Mouse (Mus musculus) ES-E14 (cell line): ENCODE measurements at regions not wholly inside any gene's neighbourhood (a gene's known extent, or its start where the extent isn't known, plus 50 kb on each side); places are given as distances from the start of the nearest gene placed in this dataset.
"Not testable (repeated sequence)": the region's sequence is repeated elsewhere in the genome, so short reads cannot be mapped to it uniquely, and the experiment has no call there.

Experiments
- DNase-seq: peaks from one replicate; pipeline ENCODE4 v3.0.0-alpha.2; 2013; ENCODE audit warnings: low read depth, low spot score
- H3K27ac ChIP-seq: 2 replicates; pipeline ENCODE4 v1.5.1; 2012; ENCODE audit warnings: low read depth, mild to moderate bottlenecking, low read length, moderate library complexity, mixed read lengths; ENCODE audit not compliant: poor library complexity, insufficient read depth, severe bottlenecking
- H3K36me3 ChIP-seq: 2 replicates; pipeline ENCODE4 v1.6.1; 2012; ENCODE audit warnings: mild to moderate bottlenecking, low read length, moderate library complexity, mixed read lengths; ENCODE audit not compliant: control insufficient read depth, poor library complexity, insufficient read depth, severe bottlenecking
- H3K4me1 ChIP-seq, 2 experiments: fragments of 150-350 bp in 1 of 2; sonication (generic) in 1 of 2; 2 replicates each; pipeline ENCODE4 v1.6.1; 2012; ENCODE audit warnings: low read length in 2 of 2, mild to moderate bottlenecking in 1 of 2, mixed read lengths in 1 of 2; ENCODE audit not compliant: control insufficient read depth in 2 of 2, insufficient read depth in 2 of 2, poor library complexity in 1 of 2
- H3K4me3 ChIP-seq, 2 experiments: fragments of 150-350 bp in 1 of 2; sonication (generic) in 1 of 2; 2 replicates each; pipeline ENCODE4 v1.5.1; 2012; ENCODE audit warnings: low read length in 2 of 2, low read depth in 1 of 2, mild to moderate bottlenecking in 1 of 2, mixed read lengths in 1 of 2; ENCODE audit not compliant: insufficient read depth in 1 of 2, poor library complexity in 1 of 2, severe bottlenecking in 1 of 2
- H3K9ac ChIP-seq: 2 replicates; pipeline ENCODE4 v1.6.1; 2012; ENCODE audit warnings: low read depth, mild to moderate bottlenecking, low read length, mixed read lengths; ENCODE audit not compliant: poor library complexity, insufficient read depth, severe bottlenecking
- H3K9me3 ChIP-seq: fragments of 150-350 bp; sonication (generic); 2 replicates; pipeline ENCODE4 v1.6.1; 2012; ENCODE audit warnings: low read depth, mild to moderate bottlenecking, low read length; ENCODE audit not compliant: control insufficient read depth, insufficient read depth
- CHD2 ChIP-seq: IDR thresholded peaks from 2 replicates; pipeline ENCODE4 v1.6.1; 2014; ENCODE audit warnings: mild to moderate bottlenecking, low read depth, low read length, inconsistent platforms
- HCFC1 ChIP-seq: IDR thresholded peaks from 2 replicates; pipeline ENCODE4 v1.6.1; 2012; ENCODE audit warnings: low read length, inconsistent platforms, borderline replicate concordance; ENCODE audit not compliant: insufficient read depth
- MAFK ChIP-seq: IDR thresholded peaks from 2 replicates; pipeline ENCODE4 v1.6.1; 2014; ENCODE audit warnings: mild to moderate bottlenecking, low read depth, low read length, inconsistent platforms; ENCODE audit not compliant: insufficient read depth
- ZC3H11A ChIP-seq: IDR thresholded peaks from 2 replicates; pipeline ENCODE4 v1.6.1; 2012; ENCODE audit warnings: low read depth, mild to moderate bottlenecking, inconsistent platforms, low read length, borderline replicate concordance
- ZNF384 ChIP-seq: IDR thresholded peaks from 2 replicates; pipeline ENCODE4 v1.6.1; 2012; ENCODE audit warnings: low read depth, low read length, inconsistent platforms
- in situ Hi-C, 2 experiments: fragments of 600-800 bp; cut with MboI; formaldehyde crosslinking; loops; one replicate each; pipeline ENCODE4 v1.15.1; 2025; ENCODE audit warnings: low sequenced_read_pairs in 2 of 2, inconsistent platforms in 1 of 2; ENCODE audit not compliant: unreplicated experiment in 2 of 2

GRCm38 (mm10) chr13:5952863-5953262 is 91.6 kb downstream of the Klf6 start:
- H3K4me1 ChIP-seq, result no peaks in the 10 kb centered on the region
- no peaks in the 10 kb centered on the region; the same call in 1 of the 2 replicates for H3K9me3 ChIP-seq
- no peaks in the 10 kb centered on the region for H3K36me3 ChIP-seq
- H3K9ac ChIP-seq, result no peak overlapping the region
- DNase-seq, result no peak
- no peak overlapping the region for H3K27ac ChIP-seq
- TF ChIP-seq MAFK, result no peak
- TF ChIP-seq HCFC1, result no peak
- TF ChIP-seq CHD2, result no peak
- no peak for TF ChIP-seq ZC3H11A
- TF ChIP-seq ZNF384, result no peak
- in situ Hi-C loops, result no loop called here
- H3K4me3 ChIP-seq, result no peak overlapping the region

GRCm38 (mm10) chr13:5955121-5955520 is 93.8 kb downstream of the Klf6 start:
- H3K36me3 ChIP-seq, DNase-seq, H3K9me3 ChIP-seq, H3K4me1 ChIP-seq, H3K4me3 ChIP-seq, in situ Hi-C loops, H3K27ac ChIP-seq, H3K9ac ChIP-seq: not testable (repeated sequence)

GRCm38 (mm10) chr13:5956145-5956544 is 94.9 kb downstream of the Klf6 start:
- in situ Hi-C loops, result no loop called here
- no peak overlapping the region for H3K9ac ChIP-seq
- H3K27ac ChIP-seq, result no peak overlapping the region
- H3K9me3 ChIP-seq, result no peaks in the 10 kb centered on the region
- H3K4me3 ChIP-seq, result no peak overlapping the region
- H3K4me1 ChIP-seq, result no peaks in the 10 kb centered on the region
- TF ChIP-seq ZC3H11A (no peak), HCFC1 (no peak), CHD2 (no peak), MAFK (no peak), ZNF384 (no peak)
- DNase-seq, result no peak
- no peaks in the 10 kb centered on the region for H3K36me3 ChIP-seq

GRCm38 (mm10) chr13:5962947-5963346 is 101.7 kb downstream of the Klf6 start:
- in situ Hi-C loops, result no loop called here

DNA sequence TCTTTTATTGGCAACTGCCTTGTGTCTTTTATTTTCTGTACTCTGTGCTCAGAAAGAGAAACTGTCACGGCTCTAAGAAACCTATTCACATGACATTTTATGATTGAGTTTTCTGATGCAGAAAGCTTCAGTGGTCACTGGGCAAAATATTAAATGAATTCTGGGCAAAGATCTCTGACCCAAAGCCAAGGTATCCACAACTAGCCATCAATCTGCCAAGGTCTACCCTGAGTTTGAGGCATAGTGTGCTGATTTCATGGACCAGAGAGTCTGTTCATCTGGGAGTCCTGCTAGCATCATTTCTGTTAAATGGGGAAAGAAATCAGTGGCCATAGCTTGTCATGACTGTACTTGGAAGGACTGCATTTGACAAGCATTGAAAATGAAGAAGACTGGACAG is 103.3 kb downstream of the Klf6 start:
- Histone ChIP-seq H3K27ac (no peak overlapping the region), H3K4me1 (no peaks in the 10 kb centered on the region), H3K36me3 (no peaks in the 10 kb centered on the region), H3K9me3 (no peaks in the 10 kb centered on the region), H3K9ac (no peak overlapping the region), H3K4me3 (no peak overlapping the region)
- in situ Hi-C loops, result no loop called here
- DNase-seq, result no peak
- TF ChIP-seq MAFK (no peak), ZNF384 (no peak), ZC3H11A (no peak), CHD2 (no peak), HCFC1 (no peak)

More at GRCm38 (mm10) chr13:5962947-5963346, 101.7 kb downstream of the Klf6 start:
- no peak for DNase-seq
- Histone ChIP-seq H3K27ac (no peak overlapping the region), H3K36me3 (no peaks in the 10 kb centered on the region), H3K9ac (no peak overlapping the region), H3K4me3 (no peak overlapping the region), H3K9me3 (no peaks in the 10 kb centered on the region), H3K4me1 (no peaks in the 10 kb centered on the region)
- TF ChIP-seq ZNF384, result no peak
- no peak for TF ChIP-seq CHD2
- no peak for TF ChIP-seq MAFK
- TF ChIP-seq HCFC1, result no peak
- TF ChIP-seq ZC3H11A, result no peak
